Mouse (Mus musculus) liver, adult (tissue): ENCODE measurements around the gene Spry2.

ENCODE experiments used
- GATA4 ChIP-seq: IDR thresholded peaks from 2 replicates; pipeline ENCODE4 v1.6.1; 2014; ENCODE audit warnings: mild to moderate bottlenecking, low read length; ENCODE audit not compliant: insufficient replicate concordance

Spry2 gene

DNA sequence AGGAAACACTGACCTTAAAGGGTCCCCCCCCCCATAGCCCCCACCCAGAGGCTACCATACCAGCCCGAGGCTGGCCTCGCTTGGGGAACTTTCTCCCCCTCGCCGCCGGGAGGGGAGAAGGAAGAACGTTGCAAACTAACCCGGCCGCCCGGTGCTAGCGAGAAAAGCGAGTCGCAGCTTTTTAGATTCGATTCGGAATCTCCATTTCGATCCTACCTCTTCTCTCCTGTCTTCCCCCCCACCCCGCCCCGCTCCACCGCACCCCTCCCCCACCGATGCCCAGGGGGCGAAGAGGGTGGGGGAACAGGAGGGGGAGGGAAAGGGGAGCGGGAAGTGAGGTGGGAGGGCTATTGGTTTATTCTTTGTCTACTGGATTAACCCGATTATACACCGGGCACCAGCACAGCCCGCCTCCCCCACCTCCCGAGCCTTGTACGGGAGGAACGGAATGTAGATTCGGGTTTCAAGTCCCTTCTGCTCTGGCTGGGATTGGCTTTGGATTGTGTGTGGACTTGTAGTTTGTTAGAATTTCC is 1.0 kb upstream of the Spry2 start:
- no peak for TF ChIP-seq GATA4

DNA sequence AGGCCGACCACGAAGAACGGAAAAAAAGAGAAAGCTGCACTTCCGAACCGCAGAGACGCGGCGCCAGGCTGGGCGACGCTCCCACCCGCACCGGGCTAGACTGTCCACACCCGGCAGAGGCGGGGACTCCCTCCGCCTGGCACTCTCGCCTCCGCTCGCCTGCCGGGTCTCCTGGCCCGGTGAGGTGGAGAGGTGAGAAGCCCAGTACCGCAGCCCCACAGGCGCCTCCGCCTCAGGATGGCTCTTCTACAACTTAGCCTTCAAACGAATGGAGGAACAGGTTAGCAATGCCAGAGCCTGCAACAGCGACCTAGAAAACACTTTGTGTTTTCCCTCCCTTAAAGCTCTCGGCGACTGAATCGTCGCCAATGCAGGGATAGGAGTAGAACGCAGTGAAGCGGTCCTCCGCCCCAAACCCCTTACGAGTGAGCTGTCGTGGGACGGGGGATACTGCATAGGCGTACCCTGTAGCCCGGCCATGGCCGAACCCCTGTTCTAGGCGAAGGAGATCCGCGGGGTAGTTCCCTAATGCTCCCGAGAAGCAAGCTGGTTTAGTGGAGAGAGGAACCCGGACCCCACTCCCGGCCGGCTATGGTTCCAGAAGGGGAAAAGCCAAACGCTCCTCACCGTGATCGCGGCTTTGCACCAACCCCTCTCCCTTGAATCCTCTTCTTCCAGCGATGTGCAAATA is 513 bp downstream of the Spry2 start:
- no peak for TF ChIP-seq GATA4

DNA sequence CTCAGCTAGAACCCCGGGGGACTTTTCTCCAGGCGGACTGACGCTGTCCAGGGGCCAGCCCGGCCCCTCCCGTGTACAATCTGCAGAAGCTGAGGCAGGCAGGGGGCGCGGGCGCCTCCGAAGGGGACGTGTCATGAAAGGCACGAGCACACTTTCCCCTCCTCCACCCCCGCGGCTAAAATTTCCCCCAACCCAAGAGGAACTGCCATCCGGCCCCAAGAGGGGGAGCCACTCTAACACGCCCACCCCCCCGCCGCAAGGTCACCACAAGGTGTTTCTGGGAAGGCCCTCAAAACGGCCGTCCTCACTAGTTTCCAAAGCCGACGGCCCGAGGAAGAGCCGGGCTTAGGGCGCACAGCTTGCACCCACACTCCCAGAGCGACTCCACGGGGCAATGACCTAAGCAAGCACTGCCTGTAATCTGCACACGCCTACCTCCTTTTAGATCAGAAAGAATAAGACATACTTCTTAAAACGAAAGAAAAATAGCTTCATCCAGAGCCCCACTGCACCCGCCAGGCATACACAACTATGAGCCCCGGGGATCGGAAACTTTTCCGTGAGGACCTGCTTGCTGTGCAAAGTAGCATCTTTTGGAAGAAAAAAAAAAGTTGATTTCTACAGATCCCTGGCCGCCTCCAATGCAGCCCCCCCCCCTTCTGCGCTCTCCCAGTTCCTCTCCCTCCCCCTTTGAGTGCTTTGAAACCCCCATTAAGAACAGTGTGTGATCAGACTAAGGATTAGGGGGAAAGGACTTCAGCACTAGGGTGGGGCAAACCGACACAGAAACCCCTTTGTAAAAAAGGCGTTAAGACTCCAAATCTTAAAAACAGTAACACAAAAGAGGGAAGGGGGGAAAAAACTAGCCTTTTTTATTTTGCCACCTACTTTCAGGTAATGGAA is 1.4 kb downstream of the Spry2 start:
- no peak for TF ChIP-seq GATA4

DNA sequence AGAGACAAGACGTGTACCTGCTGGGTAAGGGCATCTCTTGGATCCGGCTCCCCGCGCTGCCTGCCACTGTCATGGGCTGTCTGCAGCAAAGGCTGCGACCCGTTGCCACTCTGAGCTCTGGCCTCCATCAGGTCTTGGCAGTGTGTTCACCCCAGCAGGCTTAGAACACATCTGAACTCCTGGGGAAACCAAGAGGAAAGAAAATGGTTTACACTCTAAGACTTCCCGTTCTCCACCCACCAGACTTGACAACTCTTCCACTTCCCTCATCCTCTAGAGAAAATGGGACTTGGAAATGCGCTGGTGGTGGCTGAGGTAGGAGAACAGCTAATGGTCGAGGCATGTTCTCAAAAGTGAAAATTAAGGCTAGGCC is 3.0 kb downstream of the Spry2 start:
- TF ChIP-seq GATA4, result no peak

DNA sequence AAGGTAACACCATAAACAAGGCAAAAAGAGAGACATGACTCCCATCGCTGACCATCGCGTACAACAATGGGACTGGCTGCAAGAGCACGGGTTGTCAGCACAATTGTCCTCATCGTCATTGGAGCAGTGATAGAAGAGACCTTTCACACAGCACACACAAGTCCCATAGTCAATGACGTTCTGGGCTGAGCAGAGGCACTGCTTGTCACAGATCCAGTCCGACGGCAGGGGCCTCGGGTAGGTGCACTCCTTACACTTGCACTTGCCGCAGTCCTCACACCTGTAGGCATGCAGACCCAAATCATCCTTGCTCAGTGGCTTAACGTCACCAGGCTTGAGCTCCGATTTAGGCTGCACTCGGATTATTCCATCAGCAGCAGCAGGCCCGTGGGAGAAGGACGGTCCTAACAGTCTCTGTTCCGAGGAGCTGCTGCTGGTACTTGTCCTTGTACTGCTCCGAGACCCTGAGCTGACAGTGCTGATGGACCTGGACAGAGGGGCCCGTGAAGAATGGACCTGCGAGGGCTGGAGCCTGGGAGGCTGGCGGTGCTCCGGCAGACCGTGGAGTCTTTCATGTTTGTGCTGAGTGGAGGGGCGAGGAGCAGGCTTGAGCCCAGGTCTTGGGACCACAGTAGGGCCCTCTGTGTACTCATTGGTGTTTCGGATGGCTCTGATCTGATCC is 3.5 kb downstream of the Spry2 start:
- no peak for TF ChIP-seq GATA4

DNA sequence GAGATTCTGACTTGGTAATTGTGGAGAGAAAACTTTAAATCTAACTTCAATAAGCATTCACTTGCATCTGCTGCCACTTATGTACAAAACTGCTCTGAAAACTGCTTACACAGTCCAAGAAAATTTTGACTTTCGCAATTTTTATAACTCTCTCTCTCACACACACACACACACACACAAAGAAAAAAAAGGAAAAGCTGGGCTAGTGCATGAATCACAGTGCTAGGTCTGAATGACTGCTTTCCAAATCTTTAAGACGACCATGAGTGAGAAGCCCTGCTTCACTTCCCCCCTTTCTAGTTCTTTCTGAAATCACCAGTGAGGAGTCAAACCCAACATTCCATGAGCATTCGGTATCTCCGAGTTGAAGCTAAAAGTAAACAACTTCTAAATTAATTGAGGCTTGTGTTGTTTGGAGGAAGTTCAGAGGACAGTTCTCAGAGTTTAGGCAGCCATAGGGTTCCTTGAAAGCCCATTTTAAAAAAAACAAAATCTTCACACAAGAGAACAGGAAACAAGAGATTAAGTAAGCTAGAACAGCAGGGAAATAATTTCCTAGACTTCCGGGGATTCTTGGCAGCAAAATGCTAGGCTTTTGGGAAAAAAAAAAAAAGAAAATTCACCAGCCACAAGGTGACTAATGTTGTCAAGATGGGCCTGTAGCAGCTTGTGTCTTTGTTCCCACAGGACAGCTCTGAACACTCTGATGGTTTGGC is 5.9 kb downstream of the Spry2 start:
- TF ChIP-seq GATA4, result peak; percentile 47; the same call in 1 of the 2 replicates

DNA sequence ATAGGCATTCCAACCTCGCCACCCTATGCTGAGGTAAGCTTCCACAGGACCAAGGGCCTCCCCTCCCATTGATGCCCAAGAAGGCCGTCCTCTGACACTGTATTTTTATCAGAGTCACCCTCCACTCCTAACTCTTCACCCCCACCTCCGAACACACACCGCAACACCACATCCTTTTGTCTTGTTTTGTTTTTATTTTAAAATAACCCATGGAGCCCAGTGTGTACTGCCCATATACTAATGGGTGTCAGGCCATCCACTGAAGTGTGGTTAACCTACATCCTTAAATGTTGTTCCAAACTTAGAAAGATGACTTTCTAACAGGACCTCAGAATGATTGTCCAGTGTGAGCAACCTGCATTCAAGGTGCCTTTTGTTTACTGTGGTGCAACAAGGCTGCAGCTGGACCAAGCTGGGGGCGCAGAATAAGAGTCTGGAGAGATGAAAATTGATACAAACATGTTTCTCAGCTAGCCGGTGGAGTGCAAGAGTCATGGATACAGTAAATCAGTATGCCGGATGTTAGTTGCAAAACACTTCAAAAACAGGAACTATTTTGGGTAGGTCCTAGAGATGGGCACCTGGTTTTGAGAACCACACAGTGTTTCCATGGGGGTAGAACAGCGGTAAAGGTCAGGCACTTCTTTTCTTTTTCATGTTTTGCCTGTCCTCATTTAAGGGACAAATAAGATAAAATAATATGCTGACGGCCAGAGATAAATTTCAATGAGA is 9.8 kb downstream of the Spry2 start:
- no peak for TF ChIP-seq GATA4

DNA sequence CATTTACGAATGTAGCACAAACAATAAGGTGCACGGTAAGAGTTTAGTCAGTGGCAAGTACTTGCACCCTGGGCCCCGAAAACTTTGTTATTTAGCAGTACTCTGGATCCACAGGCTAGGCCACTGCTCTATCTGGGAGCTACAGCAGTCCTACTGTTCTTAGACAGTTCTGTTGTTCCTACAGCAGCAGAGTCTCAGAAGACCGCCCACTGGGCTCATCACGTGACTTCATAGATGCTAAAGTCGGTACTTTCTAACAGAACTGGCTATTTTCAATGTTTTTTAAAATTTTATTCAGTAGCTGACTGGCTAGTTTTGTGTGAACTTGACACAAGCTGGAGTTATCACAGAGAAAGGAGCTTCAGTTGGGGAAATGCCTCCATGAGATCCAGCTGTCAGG is 11.4 kb downstream of the Spry2 start:
- no peak for TF ChIP-seq GATA4

DNA sequence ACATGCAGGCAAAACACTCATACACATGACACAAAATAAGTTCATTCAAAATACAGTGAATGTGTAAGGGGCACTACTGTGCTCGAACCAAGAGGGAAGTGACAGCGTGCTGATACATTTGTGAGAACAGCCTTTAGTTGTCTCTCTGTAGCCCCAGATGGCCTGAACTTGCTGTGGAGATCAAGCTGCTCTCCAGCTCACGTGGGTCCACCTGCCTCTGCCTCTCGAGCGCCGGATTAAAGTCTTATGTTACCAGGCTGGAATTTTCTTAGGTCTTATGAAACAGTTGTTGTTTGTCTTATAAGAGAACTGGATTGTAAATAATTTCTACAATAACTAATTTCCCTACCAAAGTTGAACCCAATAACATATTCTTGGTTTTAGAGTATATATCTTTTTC is 13.4 kb downstream of the Spry2 start:
- TF ChIP-seq GATA4, result no peak

DNA sequence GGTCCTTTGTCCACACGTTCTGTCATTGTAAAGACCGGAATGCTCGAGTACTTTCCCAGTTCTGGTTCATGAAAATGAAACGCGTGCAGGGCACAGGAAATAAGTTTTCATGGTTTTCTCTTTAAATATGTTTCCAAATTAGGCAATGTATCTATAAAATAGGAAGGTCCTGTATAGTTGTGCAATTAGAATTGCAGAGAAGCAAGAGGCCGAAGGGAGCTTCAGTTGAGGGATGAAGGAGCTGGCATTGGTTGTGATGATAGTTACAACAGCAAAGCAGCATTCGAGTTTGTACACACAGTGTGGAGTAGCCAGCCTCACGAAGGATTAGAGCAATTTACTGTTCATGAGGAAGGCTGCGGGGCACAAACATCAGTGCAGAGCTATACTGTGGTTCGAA is 18.3 kb downstream of the Spry2 start:
- no peak for TF ChIP-seq GATA4

DNA sequence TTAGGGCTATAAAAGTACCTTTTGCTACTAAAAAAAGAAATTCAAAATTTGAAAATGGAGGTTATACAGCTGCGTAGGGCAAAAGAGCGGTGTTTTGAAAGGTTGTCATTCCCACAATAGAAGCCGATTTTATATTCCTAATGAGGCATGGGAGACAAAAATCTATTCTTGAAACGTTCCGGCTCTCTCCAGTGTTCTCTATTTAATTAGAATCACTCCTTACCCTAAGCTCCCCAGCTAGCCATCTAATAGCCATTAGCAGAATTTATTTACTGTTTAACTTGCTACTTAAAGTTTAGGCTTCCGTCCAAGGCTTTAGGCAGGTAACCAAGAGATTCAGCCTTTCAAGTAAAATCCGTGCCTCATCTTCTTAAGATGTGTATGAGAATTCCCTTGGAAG is 20.2 kb downstream of the Spry2 start:
- TF ChIP-seq GATA4, result no peak

DNA sequence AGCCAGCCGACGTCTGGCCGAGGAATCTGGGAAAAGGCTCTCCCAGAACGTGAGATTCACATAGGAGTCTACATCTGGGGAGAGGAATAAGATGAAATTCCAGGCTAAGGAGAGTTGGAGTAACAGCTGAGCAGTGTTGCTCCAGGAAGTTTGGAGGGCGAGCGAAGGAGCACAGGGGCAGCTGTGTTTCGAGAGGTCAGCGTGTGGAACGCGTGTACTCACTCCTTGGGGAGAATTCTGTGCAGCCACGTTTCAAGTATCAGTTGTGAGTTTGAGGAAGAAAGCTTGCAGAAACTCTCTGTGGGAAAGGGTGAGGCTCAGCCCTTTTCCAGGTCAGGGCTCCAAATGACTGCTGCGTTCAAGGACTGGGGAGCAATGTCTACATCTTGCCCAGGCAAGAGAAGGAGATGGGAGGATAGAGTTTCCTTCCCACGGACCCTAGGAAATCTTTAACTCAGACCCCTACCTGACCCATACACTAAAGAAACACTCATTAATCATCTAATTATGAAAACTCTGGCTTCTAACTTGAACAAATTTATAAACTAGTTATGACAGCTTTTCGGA is 26.2 kb downstream of the Spry2 start:
- no peak for TF ChIP-seq GATA4

DNA sequence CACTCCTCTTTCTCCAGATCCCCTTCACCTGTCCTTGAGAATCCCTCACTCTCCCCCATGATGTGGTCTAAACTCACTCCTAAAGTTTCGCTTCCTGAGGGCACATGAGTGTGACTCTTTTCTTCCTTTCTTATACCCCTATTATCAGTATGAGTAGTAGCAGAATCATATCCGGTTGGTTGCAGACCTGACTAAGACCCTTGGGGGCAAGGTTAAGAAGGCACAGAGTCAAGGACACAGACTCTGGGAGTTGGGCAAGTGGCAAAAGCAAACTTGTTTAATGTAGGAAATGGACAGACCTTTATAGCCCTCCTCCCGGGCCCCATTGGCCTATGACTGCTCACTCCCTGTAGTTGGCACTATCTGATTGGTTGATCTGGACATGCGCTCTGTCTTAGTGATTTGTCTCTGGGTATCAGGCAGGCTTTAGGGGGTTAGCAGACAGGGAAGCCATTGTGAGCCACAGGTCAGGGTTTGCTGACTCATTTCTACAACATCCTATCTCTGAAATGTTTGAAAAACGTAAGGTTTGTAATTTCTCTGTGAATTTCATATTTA is 31.2 kb downstream of the Spry2 start:
- TF ChIP-seq GATA4, result no peak

DNA sequence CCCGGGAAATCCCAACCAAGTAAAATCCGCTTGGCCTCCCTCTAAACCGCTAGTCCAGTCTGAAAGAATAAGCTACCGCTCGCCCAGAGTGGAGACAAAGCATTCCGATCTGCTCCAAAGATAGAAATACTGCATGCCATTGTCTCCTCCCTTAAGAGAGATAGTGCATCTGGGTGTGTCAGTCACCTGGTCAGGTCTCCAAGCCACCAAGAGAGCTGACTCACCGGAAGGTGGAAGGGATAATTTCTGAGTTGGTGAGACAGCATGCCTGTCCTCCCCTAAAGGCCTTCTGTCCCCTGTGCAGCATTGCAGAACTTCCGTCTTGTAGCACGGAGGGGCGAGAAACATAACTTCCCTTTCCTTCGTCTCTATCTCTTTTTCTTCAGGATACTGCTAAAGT is 34.4 kb downstream of the Spry2 start:
- TF ChIP-seq GATA4, result no peak
